Mouse (Mus musculus): ENCODE measurements at regions not wholly inside any gene's neighbourhood (a gene's known extent, or its start where the extent isn't known, plus 50 kb on each side); places are given as distances from the start of the nearest gene placed in this dataset.

GRCm38 (mm10) chr11:18528568-18528967, 490.2 kb downstream of the Meis1 start:
- no peak for ATAC-seq (replicated peaks; ENCODE audit: insufficient number of reproducible peaks, low FRiP score, low TSS enrichment)
- WGBS (ENCODE audit: insufficient replicate concordance) = 48% methylated on average over 4 of the region's 4 CpGs
- no peak overlapping the region for H3K9ac ChIP-seq (ENCODE audit: low read depth, low read length)

GRCm38 (mm10) chr11:18495108-18495757, 523.6 kb downstream of the Meis1 start:
- H3K9me3 ChIP-seq (replicated peaks; ENCODE audit: control insufficient read depth, low read length) = no peaks in the 10 kb centered on the region
- H3K27me3 ChIP-seq (ENCODE audit: control insufficient read depth, insufficient read depth, low read length) = no peaks in the 10 kb centered on the region
- WGBS (ENCODE audit: insufficient replicate concordance) = 76% methylated on average over 6 of the region's 6 CpGs
- H3K4me1 ChIP-seq (ENCODE audit: control insufficient read depth, insufficient read depth, low read length) = no peaks in the 10 kb centered on the region
- H3K36me3 ChIP-seq (ENCODE audit: control insufficient read depth, insufficient read depth, low read length) = no peaks in the 10 kb centered on the region
- H3K4me3 ChIP-seq (ENCODE audit: low read depth, low read length) = no peak overlapping the region
- no peak overlapping the region for H3K27ac ChIP-seq (ENCODE audit: low read depth, low read length)
- H3K9ac ChIP-seq (ENCODE audit: low read depth, low read length) = no peak overlapping the region
- no peak overlapping the region for H3K4me2 ChIP-seq
- ATAC-seq (replicated peaks; ENCODE audit: insufficient number of reproducible peaks, low FRiP score, low TSS enrichment) = no peak

More at GRCm38 (mm10) chr11:18528568-18528967, 490.2 kb downstream of the Meis1 start:
- no peaks in the 10 kb centered on the region for H3K4me1 ChIP-seq (ENCODE audit: control insufficient read depth, insufficient read depth, low read length)
- no peak overlapping the region for H3K27ac ChIP-seq (ENCODE audit: low read depth, low read length)
- no peak overlapping the region for H3K4me2 ChIP-seq
- H3K27me3 ChIP-seq (ENCODE audit: control insufficient read depth, insufficient read depth, low read length) = no peaks in the 10 kb centered on the region
- no peak overlapping the region for H3K4me3 ChIP-seq (ENCODE audit: low read depth, low read length)
- no peaks in the 10 kb centered on the region for H3K36me3 ChIP-seq (ENCODE audit: control insufficient read depth, insufficient read depth, low read length)
- H3K9me3 ChIP-seq (replicated peaks; ENCODE audit: control insufficient read depth, low read length) = no peaks in the 10 kb centered on the region

GRCm38 (mm10) chr11:18493981-18494380, 524.8 kb downstream of the Meis1 start:
- no peak for ATAC-seq (replicated peaks; ENCODE audit: insufficient number of reproducible peaks, low FRiP score, low TSS enrichment)
- no peak overlapping the region for H3K4me3 ChIP-seq (ENCODE audit: low read depth, low read length)
- 80% methylated on average over 5 of the region's 5 CpGs for WGBS (ENCODE audit: insufficient replicate concordance)

GRCm38 (mm10) chr11:18493086-18493485, 525.7 kb downstream of the Meis1 start:
- no peaks in the 10 kb centered on the region for H3K27me3 ChIP-seq (ENCODE audit: control insufficient read depth, insufficient read depth, low read length)
- WGBS (ENCODE audit: insufficient replicate concordance) = 47% methylated on average over 2 of the region's 2 CpGs
- no peaks in the 10 kb centered on the region for H3K4me1 ChIP-seq (ENCODE audit: control insufficient read depth, insufficient read depth, low read length)
- no peak overlapping the region for H3K4me2 ChIP-seq
- H3K36me3 ChIP-seq (ENCODE audit: control insufficient read depth, insufficient read depth, low read length) = no peaks in the 10 kb centered on the region
- no peak overlapping the region for H3K27ac ChIP-seq (ENCODE audit: low read depth, low read length)
- no peak overlapping the region for H3K4me3 ChIP-seq (ENCODE audit: low read depth, low read length)
- no peak overlapping the region for H3K9ac ChIP-seq (ENCODE audit: low read depth, low read length)
- no peaks in the 10 kb centered on the region for H3K9me3 ChIP-seq (replicated peaks; ENCODE audit: control insufficient read depth, low read length)
- ATAC-seq (replicated peaks; ENCODE audit: insufficient number of reproducible peaks, low FRiP score, low TSS enrichment) = no peak

More at GRCm38 (mm10) chr11:18493981-18494380, 524.8 kb downstream of the Meis1 start:
- Histone ChIP-seq H3K9ac (ENCODE audit: low read depth, low read length) (no peak overlapping the region), H3K4me1 (ENCODE audit: control insufficient read depth, insufficient read depth, low read length) (no peaks in the 10 kb centered on the region), H3K9me3 (replicated peaks; ENCODE audit: control insufficient read depth, low read length) (no peaks in the 10 kb centered on the region), H3K27me3 (ENCODE audit: control insufficient read depth, insufficient read depth, low read length) (no peaks in the 10 kb centered on the region), H3K27ac (ENCODE audit: low read depth, low read length) (no peak overlapping the region), H3K36me3 (ENCODE audit: control insufficient read depth, insufficient read depth, low read length) (no peaks in the 10 kb centered on the region), H3K4me2 (no peak overlapping the region)

GRCm38 (mm10) chr11:18489517-18490256, 529.1 kb downstream of the Meis1 start:
- no peak overlapping the region for H3K4me2 ChIP-seq
- H3K9me3 ChIP-seq (replicated peaks; ENCODE audit: control insufficient read depth, low read length) = no peaks in the 10 kb centered on the region
- no peaks in the 10 kb centered on the region for H3K27me3 ChIP-seq (ENCODE audit: control insufficient read depth, insufficient read depth, low read length)
- no peak overlapping the region for H3K9ac ChIP-seq (ENCODE audit: low read depth, low read length)
- no peak overlapping the region for H3K4me3 ChIP-seq (ENCODE audit: low read depth, low read length)
- H3K36me3 ChIP-seq (ENCODE audit: control insufficient read depth, insufficient read depth, low read length) = no peaks in the 10 kb centered on the region
- no peak for ATAC-seq (replicated peaks; ENCODE audit: insufficient number of reproducible peaks, low FRiP score, low TSS enrichment)
- no peaks in the 10 kb centered on the region for H3K4me1 ChIP-seq (ENCODE audit: control insufficient read depth, insufficient read depth, low read length)
- 67% methylated on average over 9 of the region's 9 CpGs for WGBS (ENCODE audit: insufficient replicate concordance)
- H3K27ac ChIP-seq (ENCODE audit: low read depth, low read length) = no peak overlapping the region

GRCm38 (mm10) chr11:18478841-18479240, 525.2 kb upstream of the Etaa1 start:
- Histone ChIP-seq H3K9ac (ENCODE audit: low read depth, low read length) (no peak overlapping the region), H3K27ac (ENCODE audit: low read depth, low read length) (no peak overlapping the region), H3K36me3 (ENCODE audit: control insufficient read depth, insufficient read depth, low read length) (no peaks in the 10 kb centered on the region), H3K4me1 (ENCODE audit: control insufficient read depth, insufficient read depth, low read length) (no peaks in the 10 kb centered on the region), H3K4me2 (no peak overlapping the region), H3K27me3 (ENCODE audit: control insufficient read depth, insufficient read depth, low read length) (no peaks in the 10 kb centered on the region), H3K9me3 (replicated peaks; ENCODE audit: control insufficient read depth, low read length) (no peaks in the 10 kb centered on the region), H3K4me3 (ENCODE audit: low read depth, low read length) (no peak overlapping the region)
- no peak for ATAC-seq (replicated peaks; ENCODE audit: insufficient number of reproducible peaks, low FRiP score, low TSS enrichment)

- no peak overlapping the region for H3K4me3 ChIP-seq (ENCODE audit: low read depth, low read length)
- no peaks in the 10 kb centered on the region for H3K9me3 ChIP-seq (replicated peaks; ENCODE audit: control insufficient read depth, low read length)
- H3K27ac ChIP-seq (ENCODE audit: low read depth, low read length) = no peak overlapping the region
- ATAC-seq (replicated peaks; ENCODE audit: insufficient number of reproducible peaks, low FRiP score, low TSS enrichment) = no peak
- no peaks in the 10 kb centered on the region for H3K4me1 ChIP-seq (ENCODE audit: control insufficient read depth, insufficient read depth, low read length)
- H3K27me3 ChIP-seq (ENCODE audit: control insufficient read depth, insufficient read depth, low read length) = no peaks in the 10 kb centered on the region
- H3K4me2 ChIP-seq = no peak overlapping the region
- no peaks in the 10 kb centered on the region for H3K36me3 ChIP-seq (ENCODE audit: control insufficient read depth, insufficient read depth, low read length)
- H3K9ac ChIP-seq (ENCODE audit: low read depth, low read length) = no peak overlapping the region
- WGBS (ENCODE audit: insufficient replicate concordance) = 50% methylated on average over 3 of the region's 3 CpGs
These were observed 497.6 kb upstream of the Etaa1 start for GRCm38 (mm10) chr11:18451271-18451670.

GRCm38 (mm10) chr11:18448879-18449278, 495.2 kb upstream of the Etaa1 start:
- Histone ChIP-seq H3K9ac (ENCODE audit: low read depth, low read length) (no peak overlapping the region), H3K4me2 (no peak overlapping the region), H3K36me3 (ENCODE audit: control insufficient read depth, insufficient read depth, low read length) (no peaks in the 10 kb centered on the region), H3K4me3 (ENCODE audit: low read depth, low read length) (no peak overlapping the region), H3K9me3 (replicated peaks; ENCODE audit: control insufficient read depth, low read length) (no peaks in the 10 kb centered on the region), H3K4me1 (ENCODE audit: control insufficient read depth, insufficient read depth, low read length) (no peaks in the 10 kb centered on the region), H3K27me3 (ENCODE audit: control insufficient read depth, insufficient read depth, low read length) (no peaks in the 10 kb centered on the region), H3K27ac (ENCODE audit: low read depth, low read length) (no peak overlapping the region)
- 83% methylated on average over 1 of the region's 1 CpGs for WGBS (ENCODE audit: insufficient replicate concordance)
- ATAC-seq (replicated peaks; ENCODE audit: insufficient number of reproducible peaks, low FRiP score, low TSS enrichment) = no peak

- Histone ChIP-seq H3K36me3 (ENCODE audit: control insufficient read depth, insufficient read depth, low read length) (no peaks in the 10 kb centered on the region), H3K4me2 (no peak overlapping the region), H3K9me3 (replicated peaks; ENCODE audit: control insufficient read depth, low read length) (no peaks in the 10 kb centered on the region), H3K4me3 (ENCODE audit: low read depth, low read length) (no peak overlapping the region), H3K27ac (ENCODE audit: low read depth, low read length) (no peak overlapping the region), H3K27me3 (ENCODE audit: control insufficient read depth, insufficient read depth, low read length) (no peaks in the 10 kb centered on the region), H3K4me1 (ENCODE audit: control insufficient read depth, insufficient read depth, low read length) (no peaks in the 10 kb centered on the region), H3K9ac (ENCODE audit: low read depth, low read length) (no peak overlapping the region)
- 78% methylated on average over 8 of the region's 8 CpGs for WGBS (ENCODE audit: insufficient replicate concordance)
- ATAC-seq (replicated peaks; ENCODE audit: insufficient number of reproducible peaks, low FRiP score, low TSS enrichment) = no peak
These were observed 490.9 kb upstream of the Etaa1 start for GRCm38 (mm10) chr11:18444600-18444999.

Data from heart, embryonic 11.5 days (tissue).